Mouse (Mus musculus): ENCODE data around the gene Rnf44.

- TF ChIP-seq POLR2A (IDR thresholded peaks at IDR 0.05; ENCODE audit: borderline replicate concordance, control insufficient read depth, low read depth, low read length) (no peak), CTCF (IDR thresholded peaks at IDR 0.05; ENCODE audit: control insufficient read depth, insufficient read depth, low read length) (no peak)
Measured at GRCm38 (mm10) chr13:54738213-54738601, 44.5 kb upstream of the Rnf44 start.
